Mouse (Mus musculus) bone marrow, adult 2 months (tissue): ENCODE data around the gene Cblc. TPM values are rescaled to one million over a fixed set of nuclear protein-coding genes. Genes with fewer than 3 reads are reported as not detected.

Experiments
- H3K27ac ChIP-seq: fragments of 200-500 bp; 2 replicates; pipeline ENCODE4 v1.5.1; 2012; ENCODE audit warnings: low read depth, mild to moderate bottlenecking, control low read depth, inconsistent platforms, low read length; ENCODE audit not compliant: control insufficient read depth, poor library complexity, insufficient read depth
- H3K4me1 ChIP-seq: fragments of 200-500 bp; 2 replicates; pipeline ENCODE4 v1.6.1; 2011; ENCODE audit warnings: low read length; ENCODE audit not compliant: control insufficient read depth, insufficient read depth
- H3K4me3 ChIP-seq: fragments of 200-500 bp; replicated peaks from 2 replicates; pipeline ENCODE3; 2011; ENCODE audit warnings: mild to moderate bottlenecking, low read depth, low read length, control low read depth; ENCODE audit not compliant: control insufficient read depth
- CTCF ChIP-seq: fragments of 200-500 bp; IDR thresholded peaks from 2 replicates; pipeline ENCODE4 v1.5.1; 2011; ENCODE audit warnings: low read length, control low read depth; ENCODE audit not compliant: control insufficient read depth, insufficient read depth
- POLR2A ChIP-seq: fragments of 200-500 bp; IDR thresholded peaks from 2 replicates; pipeline ENCODE4 v1.6.1; 2011; ENCODE audit warnings: low read depth, mild to moderate bottlenecking, control low read depth, low read length, borderline replicate concordance; ENCODE audit not compliant: control insufficient read depth
- WGBS: fragments of 180-500 bp; shearing (Covaris S2); methylation state at CpG from one replicate; pipeline ENCODE4 v1.1.7; 2018; 5-methylcytosine and 5-hydroxymethylcytosine counted together
- polyA plus RNA-seq: library from polyadenylated mRNA; stranded (reverse); fragments of >200 nt; gene quantifications from 2 replicates; pipeline ENCODE4 v1.2.4, GENCODE M21; 2011; ENCODE audit warnings: low replicate concordance; ENCODE audit not compliant: missing spikeins, insufficient read depth, insufficient read length

Cblc gene
- polyA plus RNA-seq, 1 experiment = not detected

DNA sequence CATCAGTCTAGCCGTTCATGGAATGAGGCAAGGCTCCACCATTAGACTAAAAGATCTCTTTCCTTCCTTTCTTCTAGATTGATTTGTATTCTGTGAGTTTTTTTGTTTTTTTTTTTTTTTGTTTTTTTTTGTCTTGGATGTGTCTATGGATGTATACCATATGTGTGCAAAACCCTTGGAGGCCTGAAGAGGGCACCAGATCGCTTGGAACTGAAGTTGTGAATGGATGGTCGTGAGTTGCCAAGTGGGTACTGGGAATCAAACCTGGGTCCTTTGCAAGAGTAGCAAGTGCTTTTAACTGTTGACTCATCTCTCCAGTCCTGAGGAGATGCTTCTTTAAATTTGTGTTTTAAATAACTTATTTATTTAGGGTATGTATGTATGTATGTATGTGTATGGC lies 37.4 kb upstream of the Cblc start:
- H3K27ac ChIP-seq = no peak overlapping the region
- WGBS = 76% methylated on average over 3 of the region's 3 CpGs
- no peak for TF ChIP-seq CTCF
- TF ChIP-seq POLR2A = no peak
- peaks cover 5% of the 10 kb centered on the region; the same call in 1 of the 2 replicates for H3K4me1 ChIP-seq
- no peak overlapping the region for H3K4me3 ChIP-seq

DNA sequence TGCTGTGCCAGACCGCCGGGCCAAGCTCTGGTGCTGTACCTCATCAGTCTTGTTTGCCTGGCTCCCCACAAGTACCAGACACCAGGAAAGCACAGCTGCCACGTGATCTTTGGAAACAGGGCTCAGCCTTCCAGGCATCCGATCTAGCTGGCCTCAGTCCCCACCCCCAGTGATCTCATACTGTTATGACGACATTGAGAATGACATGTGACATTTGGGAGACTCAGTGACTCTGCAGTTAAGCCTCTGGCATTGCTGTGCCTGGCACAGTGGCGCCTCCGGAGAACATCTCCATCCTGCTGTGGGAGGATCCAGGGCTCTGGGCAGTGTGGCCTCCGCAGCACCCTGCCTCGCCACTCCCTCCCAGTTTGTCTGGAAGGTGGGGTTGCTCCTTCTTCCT lies 35.2 kb upstream of the Cblc start:
- Histone ChIP-seq H3K27ac (no peak overlapping the region), H3K4me1 (peaks cover 5% of the 10 kb centered on the region; the same call in 1 of the 2 replicates), H3K4me3 (no peak overlapping the region)
- 62% methylated on average over 9 of the region's 9 CpGs for WGBS
- TF ChIP-seq CTCF = no peak
- no peak for TF ChIP-seq POLR2A

DNA sequence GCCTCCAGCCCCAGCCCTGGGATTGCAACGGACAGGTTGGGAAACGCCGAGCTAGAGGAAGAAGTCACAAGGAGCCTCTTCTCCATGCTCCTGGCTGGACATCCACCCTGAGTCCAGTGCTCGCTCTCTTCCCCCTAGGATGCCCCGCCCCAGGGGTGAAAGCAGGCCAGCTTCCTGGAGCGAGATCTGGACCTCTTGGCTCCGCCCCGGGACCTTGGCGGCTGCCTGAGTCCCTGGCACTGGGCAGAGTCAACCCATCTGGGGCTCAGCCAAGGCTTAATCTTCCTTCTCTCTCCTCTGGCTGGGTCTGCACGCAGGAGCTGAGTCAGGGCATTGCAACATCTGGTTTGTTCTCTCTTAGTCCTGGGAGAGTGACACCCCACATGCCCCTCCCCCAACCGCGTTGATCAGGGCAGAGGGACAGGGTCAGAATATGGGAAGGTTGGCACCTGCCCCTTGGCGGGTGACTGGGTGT lies 34.1 kb upstream of the Cblc start:
- no peak for TF ChIP-seq CTCF
- TF ChIP-seq POLR2A = peak; percentile 23; the same call in 1 of the 2 replicates
- H3K4me3 ChIP-seq = no peak overlapping the region
- H3K4me1 ChIP-seq = peaks cover 5% of the 10 kb centered on the region; the same call in 1 of the 2 replicates
- H3K27ac ChIP-seq = peak overlapping the region; percentile 81
- 4% methylated on average over 13 of the region's 13 CpGs for WGBS

DNA sequence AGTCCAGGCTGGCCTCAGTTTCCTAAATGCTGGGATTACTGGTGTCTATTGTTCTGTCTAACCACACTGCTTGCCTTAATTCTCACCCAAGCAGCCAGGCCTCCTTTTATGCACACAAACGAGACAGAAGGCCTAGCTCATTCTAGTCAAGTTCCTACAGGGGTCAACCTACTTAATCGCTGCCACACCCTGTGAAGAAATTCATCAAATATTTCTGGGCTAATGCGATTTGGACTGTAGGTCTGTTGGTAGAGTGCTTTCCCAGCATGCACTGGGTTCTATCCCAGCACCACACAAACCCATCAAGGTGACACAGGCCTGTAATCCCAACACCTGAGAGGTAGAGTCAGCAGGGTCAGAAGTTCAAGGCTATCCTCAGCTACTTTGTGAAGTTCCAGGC lies 33.1 kb upstream of the Cblc start:
- Histone ChIP-seq H3K4me1 (peaks cover 5% of the 10 kb centered on the region; the same call in 1 of the 2 replicates), H3K4me3 (no peak overlapping the region), H3K27ac (no peak overlapping the region)
- WGBS = 79% methylated on average over 3 of the region's 3 CpGs
- TF ChIP-seq CTCF = no peak

DNA sequence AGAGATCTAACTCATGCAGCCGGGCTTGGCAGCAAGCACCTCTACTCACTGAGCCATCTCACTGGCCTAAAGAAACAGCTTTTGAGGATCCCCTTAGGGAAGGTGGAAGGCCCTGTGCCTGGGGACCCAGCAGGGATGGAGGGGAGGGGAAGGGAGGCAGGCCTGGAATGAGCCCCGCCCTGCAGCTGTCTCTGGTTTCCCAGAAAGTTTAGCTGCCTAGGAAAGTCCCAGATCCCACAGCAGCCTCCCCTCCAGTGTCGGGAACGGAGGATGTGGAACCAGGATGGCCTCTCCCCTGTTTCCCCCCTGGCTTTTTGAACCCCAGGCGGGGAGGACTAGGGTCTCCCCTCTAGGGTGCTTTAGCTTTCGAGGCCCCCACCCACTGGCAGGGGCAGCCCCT lies 30.1 kb upstream of the Cblc start:
- H3K27ac ChIP-seq = no peak overlapping the region
- 83% methylated on average over 6 of the region's 6 CpGs for WGBS
- TF ChIP-seq POLR2A = no peak
- TF ChIP-seq CTCF = no peak
- H3K4me3 ChIP-seq = no peak overlapping the region
- H3K4me1 ChIP-seq = peaks cover 5% of the 10 kb centered on the region; the same call in 1 of the 2 replicates

DNA sequence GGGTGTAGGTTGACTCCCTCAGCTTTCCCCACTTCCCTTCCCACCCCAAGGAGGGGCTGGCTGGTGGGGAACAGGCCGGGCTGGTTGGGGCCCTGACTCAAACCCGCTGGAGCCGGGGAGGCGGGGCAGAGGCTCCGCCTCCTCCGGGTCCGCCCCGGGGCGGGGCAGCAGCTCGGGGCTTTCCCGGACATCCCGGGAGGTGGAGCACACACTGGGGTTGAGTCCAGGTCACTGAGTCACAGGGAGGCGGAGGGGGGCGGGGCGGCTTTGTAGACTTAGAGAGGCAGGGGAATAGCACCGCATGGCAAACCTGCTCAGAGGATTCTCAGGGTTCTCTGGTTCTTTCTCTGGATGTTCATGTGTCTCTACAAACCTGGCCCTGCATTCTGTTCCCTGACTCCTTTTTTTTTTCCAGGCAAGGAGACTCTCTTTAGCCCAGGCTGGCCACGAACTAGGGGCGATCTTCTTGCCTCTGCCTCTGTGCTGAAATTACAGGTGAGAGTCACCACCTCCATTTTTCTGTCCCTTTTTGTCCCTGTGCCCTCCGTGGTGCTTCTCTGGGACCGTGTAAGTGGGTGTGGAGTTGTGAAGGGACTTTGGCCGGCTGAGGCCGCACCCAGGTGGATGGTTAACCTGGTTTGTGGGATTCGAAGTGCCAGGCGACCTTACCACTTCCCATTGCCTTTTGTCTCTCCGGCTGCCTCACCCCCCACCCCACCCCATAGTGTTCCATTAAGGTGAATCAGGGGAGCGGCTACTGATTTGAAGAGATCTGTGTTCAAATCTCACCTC lies 27.8 kb upstream of the Cblc start:
- Histone ChIP-seq H3K4me3 (no peak overlapping the region), H3K27ac (peak overlapping the region; percentile 68), H3K4me1 (no peaks in the 10 kb centered on the region; the same call in 1 of the 2 replicates)
- TF ChIP-seq POLR2A (no peak), CTCF (no peak)
- WGBS = 20% methylated on average over 26 of the region's 26 CpGs

DNA sequence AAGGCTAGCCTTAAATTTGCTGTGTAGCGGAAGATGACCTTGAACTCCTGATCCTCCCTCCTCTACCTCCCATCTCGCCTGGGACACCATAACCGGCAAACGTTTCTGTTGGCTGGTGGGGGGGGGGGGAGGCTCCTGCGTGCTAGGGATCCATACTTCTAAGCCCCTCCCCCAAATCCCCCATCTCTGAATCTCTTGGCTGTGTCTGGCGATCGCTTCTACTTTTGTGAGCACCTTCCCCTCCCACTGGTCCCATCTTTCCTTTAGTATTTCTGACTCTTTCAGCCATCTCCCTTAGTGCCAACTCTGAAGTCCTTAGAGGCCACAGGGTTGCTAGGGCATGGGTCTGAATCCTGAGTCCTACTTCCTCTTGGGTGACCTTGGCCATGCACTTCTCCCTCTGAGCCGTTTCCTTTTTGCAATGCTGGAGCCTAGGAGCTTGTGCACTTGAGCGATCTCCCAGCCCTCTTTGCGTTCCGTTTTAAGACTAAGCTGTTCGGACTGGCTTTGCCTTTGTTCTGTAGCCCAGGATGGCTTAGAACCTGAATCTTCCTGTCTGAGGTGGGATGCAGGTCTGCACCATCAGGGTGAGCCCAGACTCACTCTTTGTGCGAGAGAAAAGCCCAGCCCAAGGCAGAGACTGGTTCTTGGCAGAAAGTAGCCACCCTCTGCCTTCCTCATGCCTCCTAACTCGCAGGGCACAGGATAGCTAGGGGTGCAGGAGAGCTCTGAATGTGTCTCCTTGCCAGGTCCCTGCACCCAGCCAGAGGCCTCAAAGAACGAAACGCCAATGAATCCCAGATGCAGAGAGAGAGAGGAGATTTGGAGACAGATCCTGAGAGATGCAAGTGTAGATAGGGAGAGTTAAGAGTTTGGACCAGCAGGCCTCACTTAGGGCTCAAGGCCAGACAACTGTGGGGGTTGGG lies 26.9 kb upstream of the Cblc start:
- TF ChIP-seq POLR2A (no peak), CTCF (no peak)
- H3K27ac ChIP-seq = peak overlapping the region; percentile 68
- H3K4me3 ChIP-seq = peak overlapping the region; percentile 11
- H3K4me1 ChIP-seq = peaks cover 2% of the 10 kb centered on the region
- WGBS = 11% methylated on average over 16 of the region's 16 CpGs

DNA sequence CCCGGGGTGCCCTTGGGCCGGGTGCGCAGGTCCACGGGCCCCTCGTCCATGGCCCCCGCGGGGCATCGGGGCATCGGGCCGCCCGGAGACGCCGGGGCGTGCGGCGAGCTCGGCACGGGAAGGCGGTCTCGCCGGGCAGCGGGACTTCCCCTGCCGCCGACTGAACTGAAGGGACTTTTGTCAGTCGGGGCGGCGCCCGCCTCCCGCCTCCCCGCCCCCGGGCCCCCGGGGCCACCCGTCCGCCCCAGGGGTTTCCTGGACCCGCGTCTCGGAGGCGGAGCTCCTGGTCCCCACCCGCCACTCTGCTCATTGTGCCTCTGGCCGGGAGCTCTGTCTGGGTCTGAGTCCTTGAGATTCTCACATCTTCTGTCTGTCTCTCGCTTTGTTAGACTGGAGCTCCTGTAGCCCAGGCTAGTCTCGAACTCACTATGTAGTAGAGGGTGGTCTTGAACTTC lies 26.0 kb upstream of the Cblc start, which contains the start of gene Bcl3:
Gene Bcl3, minus strand, starts transcription at position 167 of the 455 bp plus-strand sequence.
- under 1% methylated on average over 42 of the region's 42 CpGs for WGBS
- Histone ChIP-seq H3K4me1 (peaks cover 2% of the 10 kb centered on the region), H3K4me3 (peak within 1 kb of the TSS; percentile 57), H3K27ac (peak within 1 kb of the TSS; percentile 79)
- TF ChIP-seq CTCF (no peak), POLR2A (peak; percentile 53; the same call in 1 of the 2 replicates)

DNA sequence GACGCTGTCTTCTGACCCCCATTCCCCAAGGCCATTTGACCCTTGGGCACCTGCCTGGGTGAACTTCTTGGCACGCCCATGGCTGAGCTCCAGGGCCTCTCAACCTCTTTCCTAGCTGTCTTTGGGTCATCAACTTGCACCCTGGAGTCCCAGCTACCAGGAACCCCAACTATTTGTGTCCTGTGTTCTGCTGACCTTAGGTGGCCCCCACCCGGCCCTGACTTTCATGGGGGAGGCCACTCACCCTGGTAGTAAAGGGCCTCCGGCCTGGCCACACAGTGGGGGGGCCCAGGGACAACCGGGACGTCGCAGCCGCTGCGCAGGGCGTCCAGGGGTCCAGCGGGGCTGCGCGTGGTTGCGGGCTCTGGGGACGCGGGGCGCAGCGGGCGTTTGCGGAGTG lies 25.6 kb upstream of the Cblc start:
- peak overlapping the region; percentile 57 for H3K4me3 ChIP-seq
- H3K4me1 ChIP-seq = peaks cover 2% of the 10 kb centered on the region
- WGBS = 8% methylated on average over 20 of the region's 20 CpGs
- TF ChIP-seq CTCF (no peak), POLR2A (no peak)
- H3K27ac ChIP-seq = peak overlapping the region; percentile 79
